In the genomic region with DNA sequence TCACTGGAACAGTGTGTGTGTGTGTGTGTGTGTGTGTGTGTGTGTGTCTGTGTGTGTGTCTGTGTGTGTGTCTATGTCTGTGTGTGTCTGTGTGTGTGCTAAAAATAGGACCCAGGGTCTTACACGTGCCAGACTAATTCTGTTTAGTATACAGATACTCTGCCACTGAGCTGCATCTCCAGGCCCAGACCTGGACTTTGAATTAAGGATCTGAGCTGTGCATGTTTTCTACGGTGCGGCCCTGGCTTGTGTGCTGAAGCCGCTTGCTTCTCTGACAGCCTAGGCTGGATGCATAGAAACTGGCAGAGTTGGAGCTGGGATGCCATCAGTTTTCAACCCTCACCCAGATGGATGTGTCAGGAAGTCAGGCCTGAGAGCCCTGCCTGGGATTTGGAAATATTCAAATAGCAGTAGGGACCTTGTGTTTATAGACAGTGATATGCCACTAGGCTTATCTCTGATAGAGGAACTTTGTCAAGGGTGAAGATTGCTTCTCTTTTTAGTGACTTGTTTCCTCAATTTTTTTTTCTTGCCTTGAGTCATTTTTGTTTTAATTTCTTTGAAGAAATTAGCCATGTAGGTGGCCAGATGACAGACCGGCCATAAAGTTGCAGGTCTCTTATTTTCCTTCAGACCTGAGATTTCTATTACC, we compare ENCODE assay signal across 18 mouse cellular contexts.
"Had no signal": no experiment of that assay in that cellular context is flagged by ENCODE, and none has a peak within 500 bp of the region (broad histone marks: within the 10 kb centered on the region; RNA-seq: fewer than 3 reads in every experiment).

No protein-coding gene starts in this region.

- H3K36me3 ChIP-seq: limb, embryonic 12.5 days; liver, embryonic 13.5 days; midbrain, embryonic 15.5 days; neural tube, embryonic 12.5 days; stomach, embryonic 15.5 days had no signal

- DNase-seq: kidney, adult 8-10 months; kidney, postnatal 36 days; layer of hippocampus, adult 9-11 months; layer of hippocampus, postnatal 36 days; liver; liver, embryonic 13.5 days; liver, postnatal 0 days; retina, postnatal 1 day; right cerebral cortex, postnatal 4 days; spleen, adult 18-20 months; thymus, postnatal 4 days had no signal

- H3K27ac ChIP-seq: kidney, postnatal 0 days; limb, embryonic 12.5 days; liver, embryonic 13.5 days; midbrain, embryonic 15.5 days; neural tube, embryonic 12.5 days; stomach, embryonic 15.5 days had no signal

- H3K9me3 ChIP-seq: limb, embryonic 12.5 days; liver, embryonic 13.5 days; midbrain, embryonic 15.5 days; neural tube, embryonic 12.5 days; stomach, embryonic 15.5 days had no signal

- H3K4me3 ChIP-seq: limb, embryonic 12.5 days; liver, embryonic 13.5 days; megakaryocyte, embryonic 14.5 days; midbrain, embryonic 15.5 days; neural tube, embryonic 12.5 days; stomach, embryonic 15.5 days had no signal

- H3K9ac ChIP-seq: limb, embryonic 12.5 days; liver, embryonic 13.5 days; liver, postnatal 0 days; midbrain, embryonic 15.5 days; neural tube, embryonic 12.5 days; stomach, embryonic 15.5 days had no signal

- ATAC-seq: liver, postnatal 0 days; midbrain, embryonic 15.5 days had no signal

- H3K4me1 ChIP-seq: limb, embryonic 12.5 days; liver, embryonic 13.5 days; megakaryocyte, embryonic 14.5 days; midbrain, embryonic 15.5 days; neural tube, embryonic 12.5 days; stomach, embryonic 15.5 days had no signal

- H3K4me2 ChIP-seq: limb, embryonic 12.5 days; liver, embryonic 13.5 days; midbrain, embryonic 11.5 days; midbrain, embryonic 15.5 days; neural tube, embryonic 12.5 days; stomach, embryonic 15.5 days had no signal

- H3K27me3 ChIP-seq: limb, embryonic 12.5 days; midbrain, embryonic 15.5 days; neural tube, embryonic 12.5 days; stomach, embryonic 15.5 days had no signal
